In the genomic region with DNA sequence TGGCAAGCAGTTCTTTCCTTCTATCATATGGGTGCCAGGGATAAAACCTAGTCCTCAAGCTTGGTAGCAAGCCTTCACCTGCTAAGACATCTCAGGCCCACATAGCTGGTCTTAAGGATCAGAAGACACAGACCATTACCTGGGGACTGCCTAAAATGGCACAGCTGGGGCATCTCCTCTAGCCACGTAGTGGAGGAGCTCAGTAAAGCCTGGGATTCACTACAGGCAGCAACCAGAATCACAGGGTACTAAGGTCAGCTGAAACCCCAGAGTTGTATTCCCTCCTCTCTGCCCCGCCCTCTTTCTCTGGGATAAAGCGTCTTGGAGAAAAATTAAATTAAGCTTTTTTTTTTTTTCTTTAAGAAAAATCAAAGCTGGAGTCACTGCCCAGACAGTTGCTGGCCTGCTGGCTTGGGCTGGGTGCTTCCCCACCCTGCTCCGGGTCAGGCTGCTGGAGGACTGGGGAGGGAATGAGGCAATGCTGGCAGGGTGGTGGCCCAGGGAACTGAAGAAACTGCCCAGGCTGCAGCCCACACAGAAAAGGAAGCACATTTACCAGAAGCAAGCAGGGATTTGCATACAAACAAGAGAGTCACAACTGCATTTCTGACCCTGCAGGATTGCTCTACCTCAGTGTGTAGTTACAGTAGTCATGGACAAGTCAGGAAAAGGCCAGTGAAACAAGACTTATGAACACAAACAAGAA, we compare ENCODE assay signal across 12 mouse cellular contexts. TPM values are rescaled to one million over a fixed set of nuclear protein-coding genes. Genes with fewer than 3 reads are reported as not detected.
DNase-seq lines count a peak whose midpoint lies in the region; ATAC-seq and TF ChIP-seq lines count a peak whose summit lies in the region.
"Had no signal": no experiment of that assay in that cellular context is flagged by ENCODE, and none has a peak within 500 bp of the region (broad histone marks: within the 10 kb centered on the region; RNA-seq: fewer than 3 reads in every experiment).

No protein-coding gene starts in this region.

- TF ChIP-seq POLR2A in thymus, adult 2 months (IDR thresholded peaks at IDR 0.05; ENCODE audit: control insufficient read depth, extremely low read depth, insufficient read depth, low read length, poor library complexity), result no peak

- ATAC-seq in intestine, postnatal 0 days, result peak; percentile 67; the same call in 1 of the 2 replicates
- no peak for ATAC-seq in forebrain, embryonic 13.5 days

- H3K4me2 ChIP-seq in intestine, postnatal 0 days (replicated peaks; ENCODE audit: low read depth), result no peak overlapping the region; the same call in 1 of the 2 replicates
- H3K4me2 ChIP-seq in forebrain, embryonic 13.5 days, result no peak overlapping the region
- H3K4me2 ChIP-seq: limb, embryonic 12.5 days had no signal

- peaks cover 12% of the 10 kb centered on the region; the same call in 1 of the 2 replicates for H3K4me1 ChIP-seq in intestine, postnatal 0 days (replicated peaks; ENCODE audit: control insufficient read depth, insufficient read depth, low read length)
- H3K4me1 ChIP-seq in thymus, adult 2 months (replicated peaks; ENCODE audit: control insufficient read depth, insufficient read depth, low read length), result no peaks in the 10 kb centered on the region
- H3K4me1 ChIP-seq in forebrain, embryonic 13.5 days, result no peaks in the 10 kb centered on the region

- no peak overlapping the region for H3K4me3 ChIP-seq in intestine, postnatal 0 days (ENCODE audit: low read depth, low read length)
- no peak overlapping the region for H3K4me3 ChIP-seq in thymus, adult 2 months (ENCODE audit: control insufficient read depth, insufficient read depth, low read length)
- no peak overlapping the region for H3K4me3 ChIP-seq in forebrain, embryonic 13.5 days
- H3K4me3 ChIP-seq: limb, embryonic 12.5 days had no signal

- no peak overlapping the region for H3K9ac ChIP-seq in intestine, postnatal 0 days (ENCODE audit: low read depth, low read length)
- H3K9ac ChIP-seq in forebrain, embryonic 13.5 days, result no peak overlapping the region
- H3K9ac ChIP-seq: limb, embryonic 12.5 days had no signal

- no peak overlapping the region for H3K27ac ChIP-seq in intestine, postnatal 0 days (ENCODE audit: low read depth, low read length)
- H3K27ac ChIP-seq in thymus, adult 2 months (ENCODE audit: control insufficient read depth, insufficient read depth, low read length), result no peak overlapping the region
- H3K27ac ChIP-seq in forebrain, embryonic 13.5 days, result no peak overlapping the region
- H3K27ac ChIP-seq: limb, embryonic 12.5 days had no signal

- intact Hi-C loops in left cerebral cortex, postnatal 25 days (cut with DNase I), result no loop called here

- no peaks in the 10 kb centered on the region for H3K27me3 ChIP-seq in intestine, postnatal 0 days (replicated peaks; ENCODE audit: control insufficient read depth, insufficient read depth, low read length)
- H3K27me3 ChIP-seq in thymus, adult 2 months (ENCODE audit: control insufficient read depth, insufficient read depth, low read length), result no peaks in the 10 kb centered on the region
- H3K27me3 ChIP-seq in forebrain, embryonic 13.5 days, result no peaks in the 10 kb centered on the region
- H3K27me3 ChIP-seq: limb, embryonic 12.5 days had no signal

- TF ChIP-seq CTCF in intestine, postnatal 0 days (IDR thresholded peaks at IDR 0.05; ENCODE audit: low read depth), result no peak
- no peak for TF ChIP-seq CTCF in thymus, adult 2 months (IDR thresholded peaks at IDR 0.05; ENCODE audit: borderline replicate concordance, control insufficient read depth, extremely low read depth, insufficient read depth, low read length, poor library complexity)

- WGBS in intestine, postnatal 0 days, result 29% methylated on average over 4 of the region's 4 CpGs
- WGBS in thymus, adult 2 months, result 88% methylated on average over 4 of the region's 4 CpGs
- 60% methylated on average over 4 of the region's 4 CpGs for WGBS in forebrain, embryonic 13.5 days

- DNase-seq in ovary, postnatal 14 days (ENCODE audit: low spot score), result peak; percentile 16
- no peak for DNase-seq in ovary, adult 18-20 months (ENCODE audit: low spot score)
- DNase-seq in gastrocnemius, adult 8-10 months (ENCODE audit: low spot score in 2 of 2), result peak; percentile 37 to 48
- peak; percentile 63 for DNase-seq in skeletal muscle tissue, adult 2 months (ENCODE audit: low read depth, low spot score)
- DNase-seq in thymus, adult 2 months, result no peak
- DNase-seq in left cerebral cortex, postnatal 25 days (ENCODE audit: low spot score in 2 of 2), result no peak
- DNase-seq: kidney, adult 2 months; right cerebral cortex, postnatal 4 days had no signal

- H3K36me3 ChIP-seq in intestine, postnatal 0 days (ENCODE audit: control insufficient read depth, insufficient read depth), result no peaks in the 10 kb centered on the region
- no peaks in the 10 kb centered on the region for H3K36me3 ChIP-seq in thymus, adult 2 months (ENCODE audit: control insufficient read depth, insufficient read depth, low read length)
- no peaks in the 10 kb centered on the region for H3K36me3 ChIP-seq in forebrain, embryonic 13.5 days (ENCODE audit: poor library complexity, severe bottlenecking)
- H3K36me3 ChIP-seq: G1E; limb, embryonic 12.5 days had no signal

- no peaks in the 10 kb centered on the region for H3K9me3 ChIP-seq in intestine, postnatal 0 days (ENCODE audit: control insufficient read depth)
- H3K9me3 ChIP-seq in forebrain, embryonic 13.5 days (replicated peaks), result no peaks in the 10 kb centered on the region
- H3K9me3 ChIP-seq: G1E; limb, embryonic 12.5 days had no signal

RNA-seq across cellular contexts. Expression of a gene that starts 24.6 kb away (rescaled TPM):
- total RNA-seq in gastrocnemius, adult 8-10 months (2022), result 1 to 10 TPM; 1.3 to 1.7 (median 1.6) TPM
- polyA plus RNA-seq in intestine, postnatal 0 days (2015; fragmentation: Nextera tagmentation; extraction: Ambion mirVana), result 11.8 and 12.0 TPM in 2 replicates
- polyA plus RNA-seq in thymus, adult 2 months (2012; rRNA removed), result 24.1 and 30.1 TPM in 2 replicates
- 10 to 100 TPM; 21.4 to 26.5 TPM for total RNA-seq in left cerebral cortex, postnatal 25 days (2021)
- 4.1 and 4.2 TPM in 2 replicates for polyA plus RNA-seq in forebrain, embryonic 13.5 days (2015; fragmentation: Nextera tagmentation; extraction: Ambion mirVana)

RNA-seq across cellular contexts. Expression of a gene that starts 24.7 kb away (rescaled TPM):
- 10 to 100 TPM; 19.6 to 25.1 (median 21.2) TPM for total RNA-seq in gastrocnemius, adult 8-10 months (2022)
- 53.6 and 55.0 TPM in 2 replicates for polyA plus RNA-seq in intestine, postnatal 0 days (2015; fragmentation: Nextera tagmentation; extraction: Ambion mirVana)
- 12.2 and 14.2 TPM in 2 replicates for polyA plus RNA-seq in thymus, adult 2 months (2012; rRNA removed)
- 10 to 100 TPM; 54.7 to 58.8 TPM for total RNA-seq in left cerebral cortex, postnatal 25 days (2021)
- polyA plus RNA-seq in forebrain, embryonic 13.5 days (2015; fragmentation: Nextera tagmentation; extraction: Ambion mirVana), result 68.8 and 69.1 TPM in 2 replicates

Comparison
In these comparisons a context has a peak if more than half of its experiments do, and no peak if none do; other contexts are left out.
1. DNase-seq: peak in ovary, postnatal 14 days (single experiment), gastrocnemius, adult 8-10 months (2 of 2) and skeletal muscle tissue, adult 2 months (single experiment); none in ovary, adult 18-20 months (single experiment), thymus, adult 2 months (single experiment) and left cerebral cortex, postnatal 25 days (0 of 2).